Mouse (Mus musculus): ENCODE measurements around the gene Fgfr1op. TPM values are rescaled to one million over a fixed set of nuclear protein-coding genes. Genes with fewer than 3 reads are reported as not detected.
A peak's percentile ranks its signal among the peaks of the same experiment; 100 is the strongest.
"Not testable (repeated sequence)": the region's sequence is repeated elsewhere in the genome, so short reads cannot be mapped to it uniquely, and the experiment has no call there.

Fgfr1op gene
- 59.2 and 64.0 TPM in 2 replicates for polyA plus RNA-seq (2014; fragmentation: Nextera tagmentation; extraction: Ambion mirVana)

GRCm38 (mm10) chr17:8164701-8165607, at the start of gene Fgfr1op:
Gene Fgfr1op, plus strand, starts transcription at chr17:8165501.
- not testable (repeated sequence) for DNase-seq (ENCODE audit: low spot score); H3K4me1 ChIP-seq (ENCODE audit: control insufficient read depth, insufficient read depth, low read length); H3K27me3 ChIP-seq (ENCODE audit: control insufficient read depth, insufficient read depth, low read length); H3K9me3 ChIP-seq (ENCODE audit: control insufficient read depth, low read length); H3K9ac ChIP-seq (ENCODE audit: low read length); H3K36me3 ChIP-seq (ENCODE audit: control insufficient read depth, insufficient read depth, low read length); H3K27ac ChIP-seq (replicated peaks; ENCODE audit: low read depth, low read length)
- WGBS = 5% methylated on average over 12 of the region's 55 CpGs
- peak within 1 kb of the TSS; percentile 27; the same call in 1 of the 2 replicates for H3K4me2 ChIP-seq (ENCODE audit: low read depth, severe bottlenecking)
- peak; percentile 97 for ATAC-seq (ENCODE audit: insufficient number of reproducible peaks, low FRiP score, low TSS enrichment, low read depth)
- H3K4me3 ChIP-seq (ENCODE audit: low read depth, low read length) = peak within 1 kb of the TSS; percentile 35

- ATAC-seq (ENCODE audit: insufficient number of reproducible peaks, low FRiP score, low TSS enrichment, low read depth); H3K4me3 ChIP-seq (ENCODE audit: low read depth, low read length); DNase-seq (ENCODE audit: low spot score); H3K4me1 ChIP-seq (ENCODE audit: control insufficient read depth, insufficient read depth, low read length); H3K36me3 ChIP-seq (ENCODE audit: control insufficient read depth, insufficient read depth, low read length); H3K27ac ChIP-seq (replicated peaks; ENCODE audit: low read depth, low read length); H3K9ac ChIP-seq (ENCODE audit: low read length); H3K4me2 ChIP-seq (ENCODE audit: low read depth, severe bottlenecking); H3K27me3 ChIP-seq (ENCODE audit: control insufficient read depth, insufficient read depth, low read length); H3K9me3 ChIP-seq (ENCODE audit: control insufficient read depth, low read length): not testable (repeated sequence)
- 78% methylated on average over 6 of the region's 11 CpGs for WGBS
Measured at GRCm38 (mm10) chr17:8116378-8116777, 48.9 kb upstream of the Fgfr1op start.

- not testable (repeated sequence) for ATAC-seq (ENCODE audit: insufficient number of reproducible peaks, low FRiP score, low TSS enrichment, low read depth); H3K4me3 ChIP-seq (ENCODE audit: low read depth, low read length); H3K4me1 ChIP-seq (ENCODE audit: control insufficient read depth, insufficient read depth, low read length); H3K9ac ChIP-seq (ENCODE audit: low read length); H3K36me3 ChIP-seq (ENCODE audit: control insufficient read depth, insufficient read depth, low read length); H3K9me3 ChIP-seq (ENCODE audit: control insufficient read depth, low read length); DNase-seq (ENCODE audit: low spot score); H3K4me2 ChIP-seq (ENCODE audit: low read depth, severe bottlenecking); H3K27me3 ChIP-seq (ENCODE audit: control insufficient read depth, insufficient read depth, low read length); H3K27ac ChIP-seq (replicated peaks; ENCODE audit: low read depth, low read length)
- no CpG with 5 or more reads among the region's 6 CpGs for WGBS
Measured at GRCm38 (mm10) chr17:8116928-8117327, 48.4 kb upstream of the Fgfr1op start.

GRCm38 (mm10) chr17:8122974-8123373, 42.3 kb upstream of the Fgfr1op start:
- H3K27ac ChIP-seq (replicated peaks; ENCODE audit: low read depth, low read length); H3K36me3 ChIP-seq (ENCODE audit: control insufficient read depth, insufficient read depth, low read length); H3K4me2 ChIP-seq (ENCODE audit: low read depth, severe bottlenecking); DNase-seq (ENCODE audit: low spot score); H3K9ac ChIP-seq (ENCODE audit: low read length); H3K9me3 ChIP-seq (ENCODE audit: control insufficient read depth, low read length); H3K4me3 ChIP-seq (ENCODE audit: low read depth, low read length); H3K4me1 ChIP-seq (ENCODE audit: control insufficient read depth, insufficient read depth, low read length); ATAC-seq (ENCODE audit: insufficient number of reproducible peaks, low FRiP score, low TSS enrichment, low read depth); H3K27me3 ChIP-seq (ENCODE audit: control insufficient read depth, insufficient read depth, low read length): not testable (repeated sequence)
- no CpG with 5 or more reads among the region's 3 CpGs for WGBS

- not testable (repeated sequence) for ATAC-seq (ENCODE audit: insufficient number of reproducible peaks, low FRiP score, low TSS enrichment, low read depth); H3K27me3 ChIP-seq (ENCODE audit: control insufficient read depth, insufficient read depth, low read length); H3K4me3 ChIP-seq (ENCODE audit: low read depth, low read length); H3K27ac ChIP-seq (replicated peaks; ENCODE audit: low read depth, low read length); DNase-seq (ENCODE audit: low spot score); H3K9ac ChIP-seq (ENCODE audit: low read length); H3K4me2 ChIP-seq (ENCODE audit: low read depth, severe bottlenecking); H3K36me3 ChIP-seq (ENCODE audit: control insufficient read depth, insufficient read depth, low read length); H3K4me1 ChIP-seq (ENCODE audit: control insufficient read depth, insufficient read depth, low read length); H3K9me3 ChIP-seq (ENCODE audit: control insufficient read depth, low read length)
- no CpG with 5 or more reads among the region's 6 CpGs for WGBS
Measured at GRCm38 (mm10) chr17:8124586-8124985, 40.7 kb upstream of the Fgfr1op start.

GRCm38 (mm10) chr17:8128326-8128993, 36.8 kb upstream of the Fgfr1op start:
- not testable (repeated sequence) for H3K4me1 ChIP-seq (ENCODE audit: control insufficient read depth, insufficient read depth, low read length); H3K27me3 ChIP-seq (ENCODE audit: control insufficient read depth, insufficient read depth, low read length); DNase-seq (ENCODE audit: low spot score); H3K4me3 ChIP-seq (ENCODE audit: low read depth, low read length); ATAC-seq (ENCODE audit: insufficient number of reproducible peaks, low FRiP score, low TSS enrichment, low read depth); H3K36me3 ChIP-seq (ENCODE audit: control insufficient read depth, insufficient read depth, low read length); H3K4me2 ChIP-seq (ENCODE audit: low read depth, severe bottlenecking); H3K27ac ChIP-seq (replicated peaks; ENCODE audit: low read depth, low read length); H3K9ac ChIP-seq (ENCODE audit: low read length); H3K9me3 ChIP-seq (ENCODE audit: control insufficient read depth, low read length)
- no CpG with 5 or more reads among the region's 7 CpGs for WGBS

- not testable (repeated sequence) for H3K9ac ChIP-seq (ENCODE audit: low read length); H3K27me3 ChIP-seq (ENCODE audit: control insufficient read depth, insufficient read depth, low read length); H3K27ac ChIP-seq (replicated peaks; ENCODE audit: low read depth, low read length); H3K4me3 ChIP-seq (ENCODE audit: low read depth, low read length); H3K9me3 ChIP-seq (ENCODE audit: control insufficient read depth, low read length); H3K4me2 ChIP-seq (ENCODE audit: low read depth, severe bottlenecking); H3K36me3 ChIP-seq (ENCODE audit: control insufficient read depth, insufficient read depth, low read length); DNase-seq (ENCODE audit: low spot score); ATAC-seq (ENCODE audit: insufficient number of reproducible peaks, low FRiP score, low TSS enrichment, low read depth); H3K4me1 ChIP-seq (ENCODE audit: control insufficient read depth, insufficient read depth, low read length)
- 85% methylated on average over 9 of the region's 9 CpGs for WGBS
Measured at GRCm38 (mm10) chr17:8129578-8129977, 35.7 kb upstream of the Fgfr1op start.

GRCm38 (mm10) chr17:8130849-8131248, 34.5 kb upstream of the Fgfr1op start:
- WGBS = no CpG with 5 or more reads among the region's 6 CpGs
- H3K27ac ChIP-seq (replicated peaks; ENCODE audit: low read depth, low read length); H3K27me3 ChIP-seq (ENCODE audit: control insufficient read depth, insufficient read depth, low read length); H3K4me3 ChIP-seq (ENCODE audit: low read depth, low read length); H3K4me2 ChIP-seq (ENCODE audit: low read depth, severe bottlenecking); H3K9me3 ChIP-seq (ENCODE audit: control insufficient read depth, low read length); ATAC-seq (ENCODE audit: insufficient number of reproducible peaks, low FRiP score, low TSS enrichment, low read depth); H3K36me3 ChIP-seq (ENCODE audit: control insufficient read depth, insufficient read depth, low read length); DNase-seq (ENCODE audit: low spot score); H3K9ac ChIP-seq (ENCODE audit: low read length); H3K4me1 ChIP-seq (ENCODE audit: control insufficient read depth, insufficient read depth, low read length): not testable (repeated sequence)
